Mouse (Mus musculus): ENCODE measurements at regions not wholly inside any gene's neighbourhood (a gene's known extent, or its start where the extent isn't known, plus 50 kb on each side); places are given as distances from the start of the nearest gene placed in this dataset.

- TF ChIP-seq CHD1 (IDR thresholded peaks at IDR 0.05; ENCODE audit: low read depth, low read length): no peak
- no peak for TF ChIP-seq POLR2A (IDR thresholded peaks at IDR 0.05; ENCODE audit: control insufficient read depth in 1 of 2, insufficient read depth in 1 of 2, low read depth in 1 of 2, low read length in 2 of 2, poor library complexity in 1 of 2)
- no peak for TF ChIP-seq CTCF (IDR thresholded peaks at IDR 0.05 in 2 of 3, conservative IDR thresholded peaks at IDR 0.05 in 1 of 3; ENCODE audit: control insufficient read depth in 1 of 3, insufficient read depth in 1 of 3, low read depth in 2 of 3, low read length in 3 of 3, poor library complexity in 1 of 3, severe bottlenecking in 1 of 3)
- TF ChIP-seq MAX (IDR thresholded peaks at IDR 0.05; ENCODE audit: low read length): no peak
- no peak for TF ChIP-seq ZC3H11A (IDR thresholded peaks at IDR 0.05; ENCODE audit: low read depth, low read length)
- no peak for TF ChIP-seq NRF1 (IDR thresholded peaks at IDR 0.05; ENCODE audit: insufficient read depth, low read depth, low read length, poor library complexity, severe bottlenecking)
- TF ChIP-seq JUND (IDR thresholded peaks at IDR 0.05; ENCODE audit: low read depth, low read length): no peak
- TF ChIP-seq GATA1 (IDR thresholded peaks at IDR 0.05; ENCODE audit: low read depth, low read length): no peak
- no peak for TF ChIP-seq ZNF384 (IDR thresholded peaks at IDR 0.05; ENCODE audit: low read depth, low read length)
- TF ChIP-seq EP300 (IDR thresholded peaks at IDR 0.05; ENCODE audit: low read depth in 1 of 2, low read length in 2 of 2): no peak
These were observed 334.3 kb upstream of the Zwint start for GRCm38 (mm10) chr10:72320307-72320706.

All from MEL (cell line).